Mouse (Mus musculus) adrenal gland, postnatal 14 days (tissue): ENCODE data around the gene Col18a1. TPM values are rescaled to one million over a fixed set of nuclear protein-coding genes. Genes with fewer than 3 reads are reported as not detected.
A peak's percentile ranks its signal among the peaks of the same experiment; 100 is the strongest.

Experiments
- DNase-seq: peaks from one replicate; pipeline ENCODE4 v3.0.0; 2021; ENCODE audit warnings: mixed read lengths
- total RNA-seq: library from RNA; stranded (reverse); gene quantifications from 2 replicates; pipeline ENCODE4 v1.2.3, GENCODE M21; 2021

The Col18a1 gene
- total RNA-seq, 1 experiment from 2014 or later, result 103 TPM

GRCm38 (mm10) chr10:77011681-77012080, 154.7 kb downstream of the Col18a1 start:
- no peak for DNase-seq

DNA sequence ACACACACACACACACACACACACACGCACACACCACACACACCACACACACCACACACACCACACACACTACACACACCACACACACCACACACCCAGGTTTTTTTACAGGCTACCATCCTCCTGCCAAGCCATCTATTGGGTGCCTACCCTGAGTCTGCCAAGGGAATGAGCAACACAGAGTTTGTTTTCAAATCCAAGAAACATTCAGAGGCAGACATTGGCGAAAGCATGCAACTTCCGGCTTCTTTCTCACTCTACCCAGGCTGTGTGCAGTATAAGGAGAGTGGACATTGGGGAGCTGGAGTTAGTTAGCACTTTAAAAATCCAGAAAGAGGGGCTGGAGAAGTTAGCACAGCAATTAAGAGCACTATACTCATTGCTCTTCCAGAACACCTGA, 157.7 kb downstream of the Col18a1 start:
- DNase-seq, result no peak

- DNase-seq, result peak; percentile 73
Measured at GRCm38 (mm10) chr10:77008109-77008561, 158.2 kb downstream of the Col18a1 start.

DNA sequence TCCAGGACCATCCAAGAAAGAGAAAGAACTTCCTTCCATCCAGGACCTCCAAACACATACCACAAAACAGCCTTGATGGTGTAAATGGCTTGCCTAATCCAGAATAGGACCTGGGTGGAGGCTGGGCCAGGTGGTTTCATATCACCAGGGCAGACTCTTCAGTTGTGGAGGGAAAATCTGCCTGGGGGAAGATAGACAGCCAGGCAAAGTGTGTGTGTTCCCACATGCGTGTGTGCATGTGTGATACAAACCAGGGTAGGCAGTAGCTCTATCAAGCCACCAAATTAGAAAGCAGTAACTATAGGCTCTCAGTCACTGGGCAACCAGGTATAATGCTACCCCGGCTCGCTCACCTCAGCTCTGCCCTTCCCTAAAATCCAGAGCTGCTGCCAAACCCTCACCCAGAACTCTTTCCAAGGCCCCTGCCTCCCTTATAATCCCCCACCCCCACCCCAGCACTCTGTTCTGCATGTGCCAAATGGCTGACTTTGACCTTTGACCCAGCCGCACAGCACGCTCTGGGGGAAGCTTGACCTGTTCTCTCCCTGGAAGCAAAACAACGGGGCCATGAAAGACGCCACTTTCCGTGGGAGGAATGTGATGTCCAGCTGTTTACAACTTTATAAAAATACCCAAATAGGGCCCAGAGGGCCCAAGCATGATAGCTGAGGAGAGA, 158.8 kb downstream of the Col18a1 start:
- DNase-seq, result no peak

DNA sequence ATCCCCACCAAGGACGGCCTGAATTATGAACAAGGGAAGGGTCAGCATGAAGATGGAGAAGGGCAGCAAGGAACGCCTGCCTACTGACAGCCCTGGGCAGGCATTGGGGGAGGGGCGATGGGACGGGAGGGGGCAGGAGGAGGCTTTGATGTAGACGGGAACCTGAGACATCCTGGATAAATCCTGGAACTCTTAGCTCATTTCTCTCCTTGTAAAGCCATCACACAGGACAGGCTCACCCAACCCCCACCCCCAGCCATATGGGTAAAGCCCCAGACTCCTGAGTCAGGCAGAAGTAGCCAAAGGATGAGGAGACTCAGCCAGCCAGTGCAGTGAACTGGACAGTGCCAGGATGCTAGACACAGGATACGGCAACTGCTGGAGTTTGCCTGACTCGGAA, 161.4 kb downstream of the Col18a1 start:
- DNase-seq, result no peak

Other genes starting within 250 kb of the Col18a1 start
- 32.3 and 33.7 TPM in 2 replicates for gene Pcbp3, start 204.7 kb downstream of the Col18a1 start, total RNA-seq
- 21.3 and 24.2 TPM in 2 replicates for gene Slc19a1, start 134.3 kb downstream of the Col18a1 start, total RNA-seq
- 72.6 and 78.3 TPM in 2 replicates for gene Pofut2, start 92.7 kb upstream of the Col18a1 start, total RNA-seq